28 mouse cellular contexts compared by ENCODE assay signal in genomic region chr7:129385149-129385548, GRCm38 (mm10).
DNase-seq lines count a peak whose midpoint lies in the region; ATAC-seq and TF ChIP-seq lines count a peak whose summit lies in the region.
"Had no signal": no experiment of that assay in that cellular context is flagged by ENCODE, and none has a peak within 500 bp of the region (broad histone marks: within the 10 kb centered on the region; RNA-seq: fewer than 3 reads in every experiment).

No protein-coding gene starts in this region.

- H3K4me3 ChIP-seq in hindbrain, postnatal 0 days (ENCODE audit: low read length), result no peak overlapping the region
- no peak overlapping the region for H3K4me3 ChIP-seq in hindbrain, embryonic 11.5 days (ENCODE audit: low read depth, low read length)
- H3K4me3 ChIP-seq in layer of hippocampus, adult 2 months, result no peak overlapping the region
- no peak overlapping the region for H3K4me3 ChIP-seq in midbrain, postnatal 0 days (ENCODE audit: low read depth, low read length)
- no peak overlapping the region for H3K4me3 ChIP-seq in midbrain, embryonic 16.5 days (ENCODE audit: low read depth, low read length)
- H3K4me3 ChIP-seq in limb, embryonic 12.5 days (replicated peaks), result no peak overlapping the region
- H3K4me3 ChIP-seq: embryonic facial prominence, embryonic 12.5 days; embryonic facial prominence, embryonic 15.5 days; forebrain, embryonic 12.5 days; forebrain, embryonic 15.5 days; gastrocnemius, adult 2 months; heart, embryonic 12.5 days; heart, embryonic 15.5 days; hindbrain, embryonic 12.5 days; hindbrain, embryonic 15.5 days had no signal

- peak; percentile 45; the same call in 1 of the 2 replicates for TF ChIP-seq CTCF in hindbrain, postnatal 0 days (IDR thresholded peaks at IDR 0.05; ENCODE audit: low read depth)
- peak; percentile 69 for TF ChIP-seq CTCF in layer of hippocampus, adult 2 months (conservative IDR thresholded peaks at IDR 0.05)
- peak; percentile 52 for TF ChIP-seq CTCF in midbrain, postnatal 0 days (IDR thresholded peaks at IDR 0.05)

- no peaks in the 10 kb centered on the region for H3K9me3 ChIP-seq in hindbrain, postnatal 0 days (ENCODE audit: low read length)
- no peaks in the 10 kb centered on the region for H3K9me3 ChIP-seq in hindbrain, embryonic 11.5 days (ENCODE audit: control insufficient read depth, low read length)
- H3K9me3 ChIP-seq in midbrain, postnatal 0 days (ENCODE audit: low read length), result no peaks in the 10 kb centered on the region
- no peaks in the 10 kb centered on the region; the same call in 1 of the 2 replicates for H3K9me3 ChIP-seq in midbrain, embryonic 16.5 days (replicated peaks; ENCODE audit: control insufficient read depth, low read length, poor library complexity, severe bottlenecking)
- no peaks in the 10 kb centered on the region for H3K9me3 ChIP-seq in limb, embryonic 12.5 days
- H3K9me3 ChIP-seq: embryonic facial prominence, embryonic 12.5 days; embryonic facial prominence, embryonic 15.5 days; forebrain, embryonic 12.5 days; forebrain, embryonic 15.5 days; heart, embryonic 12.5 days; heart, embryonic 15.5 days; hindbrain, embryonic 12.5 days; hindbrain, embryonic 15.5 days had no signal

- H3K27ac ChIP-seq in hindbrain, postnatal 0 days, result no peak overlapping the region
- H3K27ac ChIP-seq in hindbrain, embryonic 11.5 days (ENCODE audit: low read depth, low read length), result no peak overlapping the region
- no peak overlapping the region for H3K27ac ChIP-seq in layer of hippocampus, adult 2 months
- H3K27ac ChIP-seq in midbrain, postnatal 0 days (ENCODE audit: low read depth, low read length), result no peak overlapping the region
- no peak overlapping the region for H3K27ac ChIP-seq in midbrain, embryonic 16.5 days (ENCODE audit: low read length)
- H3K27ac ChIP-seq in limb, embryonic 12.5 days, result 0 out of 2 replicates have a peak overlapping the region, but pooled peaks have one; percentile 1
- H3K27ac ChIP-seq: embryonic facial prominence, embryonic 12.5 days; embryonic facial prominence, embryonic 15.5 days; forebrain, embryonic 12.5 days; forebrain, embryonic 15.5 days; gastrocnemius, adult 2 months; heart, embryonic 15.5 days; hindbrain, embryonic 12.5 days; hindbrain, embryonic 15.5 days had no signal

- H3K9ac ChIP-seq in hindbrain, postnatal 0 days (replicated peaks; ENCODE audit: low read length), result no peak overlapping the region
- no peak overlapping the region for H3K9ac ChIP-seq in hindbrain, embryonic 11.5 days (ENCODE audit: low read depth, low read length)
- H3K9ac ChIP-seq in midbrain, postnatal 0 days (replicated peaks; ENCODE audit: low read length, poor library complexity, severe bottlenecking), result no peak overlapping the region
- no peak overlapping the region for H3K9ac ChIP-seq in midbrain, embryonic 16.5 days (ENCODE audit: low read depth, low read length)
- no peak overlapping the region for H3K9ac ChIP-seq in limb, embryonic 12.5 days (replicated peaks)
- H3K9ac ChIP-seq: embryonic facial prominence, embryonic 12.5 days; embryonic facial prominence, embryonic 15.5 days; forebrain, embryonic 12.5 days; forebrain, embryonic 15.5 days; heart, embryonic 12.5 days; heart, embryonic 15.5 days; hindbrain, embryonic 12.5 days; hindbrain, embryonic 15.5 days had no signal

- H3K27me3 ChIP-seq in hindbrain, postnatal 0 days (ENCODE audit: insufficient read depth, low read length), result no peaks in the 10 kb centered on the region
- H3K27me3 ChIP-seq in hindbrain, embryonic 11.5 days (ENCODE audit: control insufficient read depth, insufficient read depth, low read length), result no peaks in the 10 kb centered on the region
- H3K27me3 ChIP-seq in midbrain, postnatal 0 days (ENCODE audit: insufficient read depth, low read length), result no peaks in the 10 kb centered on the region
- H3K27me3 ChIP-seq in midbrain, embryonic 16.5 days (ENCODE audit: control insufficient read depth, insufficient read depth, low read depth, low read length), result no peaks in the 10 kb centered on the region
- H3K27me3 ChIP-seq in limb, embryonic 12.5 days, result no peaks in the 10 kb centered on the region
- H3K27me3 ChIP-seq: embryonic facial prominence, embryonic 12.5 days; embryonic facial prominence, embryonic 15.5 days; heart, embryonic 12.5 days; heart, embryonic 15.5 days; hindbrain, embryonic 12.5 days had no signal

- H3K36me3 ChIP-seq in hindbrain, postnatal 0 days (ENCODE audit: insufficient read depth, low read length), result no peaks in the 10 kb centered on the region
- no peaks in the 10 kb centered on the region for H3K36me3 ChIP-seq in hindbrain, embryonic 11.5 days (ENCODE audit: control insufficient read depth, insufficient read depth, low read length)
- no peaks in the 10 kb centered on the region for H3K36me3 ChIP-seq in midbrain, postnatal 0 days (ENCODE audit: insufficient read depth, low read length)
- H3K36me3 ChIP-seq in midbrain, embryonic 16.5 days (ENCODE audit: control insufficient read depth, insufficient read depth, low read length), result no peaks in the 10 kb centered on the region
- no peaks in the 10 kb centered on the region for H3K36me3 ChIP-seq in limb, embryonic 12.5 days
- H3K36me3 ChIP-seq: embryonic facial prominence, embryonic 12.5 days; embryonic facial prominence, embryonic 15.5 days; forebrain, embryonic 12.5 days; forebrain, embryonic 15.5 days; heart, embryonic 12.5 days; heart, embryonic 15.5 days; hindbrain, embryonic 12.5 days; hindbrain, embryonic 15.5 days had no signal

- no peak for ATAC-seq in hindbrain, postnatal 0 days
- ATAC-seq in hindbrain, embryonic 11.5 days (ENCODE audit: low FRiP score), result no peak
- no peak for ATAC-seq in midbrain, postnatal 0 days (ENCODE audit: low FRiP score)
- ATAC-seq in midbrain, embryonic 16.5 days, result no peak
- ATAC-seq in limb, embryonic 12.5 days (ENCODE audit: insufficient number of reproducible peaks, insufficient read depth, low FRiP score, low TSS enrichment, low read depth), result no peak
- ATAC-seq: CD4-positive, CD25-positive, alpha-beta regulatory T cell, adult 4 months; forebrain, embryonic 15.5 days had no signal

- WGBS in hindbrain, postnatal 0 days, result 71% methylated on average over 3 of the region's 3 CpGs
- 91% methylated on average over 3 of the region's 3 CpGs for WGBS in hindbrain, embryonic 11.5 days
- 76% methylated on average over 3 of the region's 3 CpGs for WGBS in midbrain, postnatal 0 days
- 72% methylated on average over 3 of the region's 3 CpGs for WGBS in midbrain, embryonic 16.5 days
- 38% methylated on average over 3 of the region's 3 CpGs for WGBS in limb, embryonic 12.5 days

- no peaks in the 10 kb centered on the region for H3K4me1 ChIP-seq in hindbrain, postnatal 0 days (ENCODE audit: insufficient read depth, low read length)
- H3K4me1 ChIP-seq in hindbrain, embryonic 11.5 days (replicated peaks; ENCODE audit: control insufficient read depth, insufficient read depth, low read length), result no peaks in the 10 kb centered on the region
- H3K4me1 ChIP-seq in midbrain, postnatal 0 days (ENCODE audit: insufficient read depth, low read length), result no peaks in the 10 kb centered on the region
- no peaks in the 10 kb centered on the region for H3K4me1 ChIP-seq in midbrain, embryonic 16.5 days (ENCODE audit: control insufficient read depth, insufficient read depth, low read length)
- H3K4me1 ChIP-seq in limb, embryonic 12.5 days (replicated peaks), result peaks cover 9% of the 10 kb centered on the region; the same call in 1 of the 2 replicates
- H3K4me1 ChIP-seq: embryonic facial prominence, embryonic 12.5 days; embryonic facial prominence, embryonic 15.5 days; forebrain, embryonic 12.5 days; forebrain, embryonic 15.5 days; heart, embryonic 15.5 days; hindbrain, embryonic 12.5 days; hindbrain, embryonic 15.5 days had no signal

- no peak overlapping the region for H3K4me2 ChIP-seq in hindbrain, postnatal 0 days (ENCODE audit: low read depth, low read length)
- H3K4me2 ChIP-seq in hindbrain, embryonic 11.5 days (replicated peaks; ENCODE audit: low read depth, low read length), result no peak overlapping the region
- no peak overlapping the region for H3K4me2 ChIP-seq in midbrain, postnatal 0 days (ENCODE audit: low read depth, low read length, poor library complexity, severe bottlenecking)
- no peak overlapping the region for H3K4me2 ChIP-seq in midbrain, embryonic 16.5 days (ENCODE audit: low read length)
- H3K4me2 ChIP-seq in limb, embryonic 12.5 days, result no peak overlapping the region
- H3K4me2 ChIP-seq: embryonic facial prominence, embryonic 12.5 days; embryonic facial prominence, embryonic 15.5 days; forebrain, embryonic 12.5 days; forebrain, embryonic 15.5 days; heart, embryonic 12.5 days; heart, embryonic 15.5 days; hindbrain, embryonic 12.5 days; hindbrain, embryonic 15.5 days had no signal

- peak; percentile 22 for DNase-seq in hindbrain, postnatal 0 days (ENCODE audit: low spot score)
- no peak for DNase-seq in hindbrain, embryonic 11.5 days (ENCODE audit: low spot score)
- no peak for DNase-seq in layer of hippocampus, adult 2 months (ENCODE audit: low spot score in 2 of 2)
- DNase-seq in layer of hippocampus, adult 8-10 months (ENCODE audit: low spot score in 2 of 2), result no peak
- DNase-seq in midbrain, postnatal 0 days (ENCODE audit: low spot score), result no peak
- no peak for DNase-seq in gastrocnemius, adult 18-20 months (ENCODE audit: low spot score)
- DNase-seq: adrenal gland, adult 2 months; adrenal gland, postnatal 14 days; cerebellum, adult 11-12 months; cerebellum, adult 8-10 months; cerebellum, postnatal 10 days; cerebellum, postnatal 36 days; gastrocnemius, adult 2 months; gastrocnemius, postnatal 14 days; heart, adult 18-20 months; heart, postnatal 10 days; heart, postnatal 4 days had no signal
